Mouse (Mus musculus) adrenal gland, adult 18-20 months (tissue): ENCODE results near the gene Dhtkd1. TPM values are rescaled to one million over a fixed set of nuclear protein-coding genes. Genes with fewer than 3 reads are reported as not detected.

Source experiments
- DNase-seq, 2 experiments: peaks; one replicate each; pipeline ENCODE4 v3.0.0; 2021 to 2022; ENCODE audit warnings: low spot score in 2 of 2
- total RNA-seq, 2 experiments: library from RNA; stranded (reverse); gene quantifications; 1 replicate in 1 of 2; 2 replicates in 1 of 2; pipeline ENCODE4 v1.2.3; 2021

The Dhtkd1 gene
- total RNA-seq, 2 experiments from 2014 or later: 6.6 to 13.1 TPM

DNA sequence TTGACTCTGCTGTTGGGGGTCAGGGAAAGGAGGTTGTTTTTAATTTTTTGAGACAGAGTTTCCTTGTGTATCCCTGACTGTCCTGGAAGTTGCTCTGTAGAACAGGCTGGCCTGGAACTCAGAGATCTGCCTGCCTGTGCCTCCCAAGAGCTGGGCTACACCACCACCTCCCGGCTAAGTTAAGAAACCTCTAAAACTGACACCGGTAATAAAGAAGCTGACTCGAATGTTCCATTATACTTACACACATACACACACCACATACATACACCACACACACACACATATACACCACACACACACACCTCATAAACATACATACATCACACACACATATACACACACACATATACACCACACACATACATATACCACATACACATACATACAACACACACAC is 7.7 kb downstream of the Dhtkd1 start:
- DNase-seq: no peak

DNA sequence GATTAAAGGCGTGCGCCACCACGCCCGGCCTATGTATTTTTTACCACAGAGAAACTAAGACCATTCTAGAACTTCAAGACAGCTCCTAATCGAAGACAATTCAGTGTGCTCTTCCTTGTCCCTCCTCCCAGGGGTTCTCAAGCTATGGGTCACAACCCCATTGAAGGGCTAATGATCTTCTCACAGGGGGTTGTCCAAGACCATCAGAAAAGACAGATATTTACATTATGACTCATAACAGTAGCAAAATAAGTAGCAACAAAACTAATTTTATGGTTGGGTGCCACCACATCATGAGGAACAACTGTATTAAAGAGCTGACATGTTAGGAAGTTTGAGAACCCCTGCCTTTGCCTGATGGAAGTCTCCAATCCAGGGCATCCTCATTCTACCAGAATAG is 10.7 kb downstream of the Dhtkd1 start:
- no peak for DNase-seq

DNA sequence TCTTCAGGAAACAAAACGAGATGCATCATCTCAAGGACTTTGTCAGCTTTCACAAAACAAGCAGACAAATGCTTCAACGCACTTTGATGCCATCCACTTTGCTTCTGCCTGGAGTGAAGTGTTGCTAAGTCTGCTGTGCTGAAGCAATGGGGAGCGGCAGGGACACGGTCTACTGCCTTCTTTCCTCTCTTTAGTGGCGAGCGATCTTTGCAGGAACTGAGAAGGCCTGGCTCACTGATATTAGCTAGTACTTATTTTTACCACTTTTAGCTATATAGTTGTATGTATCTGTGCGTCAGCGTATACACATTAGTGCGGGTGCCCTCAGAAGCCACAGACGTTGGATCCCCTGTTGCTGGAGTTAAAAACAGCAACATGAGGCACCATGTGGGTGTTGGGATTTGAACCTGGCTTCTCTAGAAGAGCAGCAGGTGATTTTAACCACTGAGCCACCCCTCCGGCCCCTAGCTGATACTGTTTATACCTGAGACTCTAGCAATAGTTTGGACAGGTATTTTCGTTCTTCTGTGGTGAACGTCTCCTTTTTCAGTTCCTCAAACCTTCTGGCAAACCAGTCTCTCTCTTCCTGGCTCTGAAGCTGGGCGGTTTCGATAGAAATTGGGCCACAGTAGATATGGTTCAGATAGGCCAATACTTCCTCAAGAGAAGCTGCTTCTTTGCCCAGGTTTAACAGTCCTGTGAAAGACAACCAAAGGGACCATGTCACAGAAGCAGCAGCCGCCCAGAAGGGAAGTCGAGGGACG is 12.1 kb downstream of the Dhtkd1 start:
- no peak for DNase-seq

DNA sequence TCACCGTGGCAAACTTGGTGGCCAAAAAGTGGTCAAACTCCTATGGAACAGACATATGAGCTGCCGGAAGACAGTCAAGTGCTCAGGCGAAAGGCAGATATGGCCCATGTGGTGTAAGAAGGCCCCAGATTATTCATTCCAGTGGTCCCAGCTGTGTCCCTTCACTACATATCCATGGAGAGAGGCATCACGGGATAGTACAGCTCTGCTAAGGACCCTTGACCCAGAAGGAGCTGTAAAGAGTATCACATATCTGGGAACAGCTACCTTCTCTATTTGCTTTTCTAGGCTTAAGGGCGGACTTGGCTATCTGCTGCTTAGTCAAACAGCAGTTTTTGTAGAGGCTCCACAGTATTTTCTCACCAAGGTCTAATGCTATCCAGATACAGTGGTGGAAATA is 12.8 kb downstream of the Dhtkd1 start:
- DNase-seq: no peak

DNA sequence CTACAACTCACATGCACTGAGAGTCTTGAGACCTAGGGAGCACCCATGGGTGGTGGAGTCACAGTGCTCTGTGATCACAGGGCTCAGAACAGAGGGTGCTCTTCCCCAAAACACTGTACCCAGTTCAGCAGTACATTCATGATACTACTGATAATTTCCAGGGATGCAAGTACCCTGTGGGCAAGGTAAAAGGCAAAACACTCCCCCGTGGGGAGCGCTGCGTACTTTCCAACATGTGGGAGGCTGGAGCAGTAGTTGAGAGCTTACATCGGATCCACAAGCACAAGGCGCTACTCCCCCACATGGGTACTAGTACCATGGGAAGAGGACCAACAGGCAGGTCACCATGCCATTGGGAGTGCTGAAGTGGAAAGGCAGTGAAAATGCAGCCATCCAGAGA is 15.1 kb downstream of the Dhtkd1 start:
- DNase-seq: no peak

DNA sequence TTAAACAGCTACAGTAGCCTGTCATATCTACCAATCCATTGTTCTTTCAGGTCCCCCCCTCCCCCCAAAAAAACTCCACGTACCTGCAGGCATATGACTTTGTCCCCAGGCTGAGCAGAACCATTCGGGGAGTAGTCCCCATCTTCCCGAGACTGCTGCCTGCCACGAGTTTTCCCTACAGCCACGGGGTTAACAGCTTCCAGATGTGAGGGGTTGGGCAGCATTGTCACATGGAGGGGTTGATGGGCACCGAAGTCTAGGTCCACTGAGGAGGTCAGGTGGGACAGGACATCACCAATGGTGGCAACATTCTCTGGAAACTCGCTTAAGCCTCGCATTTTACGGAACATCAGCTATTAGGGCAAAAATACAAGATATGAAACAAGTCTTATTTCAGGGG is 18.8 kb downstream of the Dhtkd1 start:
- no peak for DNase-seq

DNA sequence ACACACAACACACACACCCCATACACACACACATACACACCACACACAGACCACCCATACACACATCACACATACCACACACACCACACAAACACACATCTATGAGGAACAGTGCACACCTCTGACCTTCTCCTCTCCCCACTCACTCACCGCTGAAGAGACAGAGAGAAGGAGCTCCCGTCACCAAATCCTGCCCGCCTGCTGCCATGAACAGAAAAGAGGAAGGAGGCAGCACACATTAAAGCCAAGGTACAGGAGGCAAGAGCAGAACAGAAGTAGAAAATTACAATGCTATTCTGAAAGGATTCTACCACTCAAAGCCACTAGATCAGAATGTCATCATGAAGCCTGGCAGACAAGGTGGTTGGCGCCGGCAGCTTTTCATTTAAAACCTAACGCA is 19.8 kb downstream of the Dhtkd1 start:
- DNase-seq: no peak

DNA sequence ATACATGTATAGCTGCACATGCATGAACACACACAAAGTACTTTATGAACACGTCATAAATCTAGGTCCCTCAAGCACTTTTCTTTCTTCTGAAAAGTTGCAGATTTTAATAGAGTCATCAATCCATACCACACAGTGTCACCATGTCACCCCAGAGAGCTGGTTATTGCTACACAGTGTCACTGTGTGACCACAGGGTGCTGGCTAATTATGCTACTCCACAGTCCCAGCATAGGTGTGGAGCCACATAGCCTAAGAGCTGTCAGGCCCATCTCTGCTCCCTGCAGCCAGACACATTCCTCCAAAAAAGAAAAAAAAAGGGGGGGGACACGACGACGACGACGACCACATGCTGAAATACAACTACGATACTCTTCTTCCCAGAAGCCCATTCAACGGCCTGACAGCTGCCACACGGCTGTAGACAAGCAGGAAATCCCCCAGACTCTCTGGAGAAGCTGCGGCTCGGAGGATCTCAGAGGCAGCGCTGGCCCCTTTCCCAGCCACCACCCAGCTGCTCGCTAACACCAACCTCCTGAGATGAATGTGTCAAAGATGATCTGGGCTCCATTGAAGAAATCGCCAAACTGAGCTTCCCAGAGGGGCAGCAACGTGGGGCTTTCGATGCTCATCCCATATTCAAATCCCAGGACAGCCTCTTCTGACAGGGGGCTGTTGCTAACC is 31.2 kb downstream of the Dhtkd1 start:
- DNase-seq: no peak

DNA sequence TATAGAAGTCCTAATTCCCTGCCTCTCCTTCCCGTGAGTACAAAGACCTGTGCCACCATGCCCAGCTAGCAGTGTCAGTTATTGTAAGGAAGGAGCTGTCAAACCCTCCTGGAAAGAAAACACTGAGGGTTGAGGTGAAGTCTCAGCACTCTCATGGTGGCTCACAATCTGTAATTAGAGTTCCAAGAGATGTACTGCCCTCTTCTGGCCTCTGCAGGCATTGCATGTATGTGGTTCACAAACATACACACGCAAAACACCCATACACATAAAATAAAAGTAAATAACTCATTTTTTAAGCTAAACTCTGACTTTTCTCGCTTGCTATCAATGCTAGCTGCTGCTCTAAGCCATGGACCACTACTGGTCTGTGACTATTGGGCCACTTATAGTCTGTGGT is 36.0 kb downstream of the Dhtkd1 start:
- peak; percentile 36 to 52 for DNase-seq

DNA sequence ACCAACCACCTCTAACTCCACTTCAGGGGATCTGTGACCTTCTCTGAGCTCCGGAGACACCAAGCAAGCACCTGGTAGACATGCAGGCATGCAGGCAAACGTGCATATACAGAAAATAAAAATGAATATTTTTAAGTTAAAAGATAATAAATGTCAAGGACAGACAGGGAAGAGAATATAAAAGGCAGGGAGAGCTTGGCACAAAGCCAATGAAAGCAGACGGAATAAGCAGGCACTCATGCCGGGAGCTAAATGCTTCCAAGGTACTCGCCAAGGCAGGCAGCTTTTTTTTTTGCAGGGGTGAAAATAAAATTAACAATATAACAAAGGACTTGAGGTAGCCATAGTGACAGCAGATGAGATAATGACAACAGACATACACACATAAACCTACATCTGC is 36.5 kb downstream of the Dhtkd1 start:
- peak; percentile 29 to 48 for DNase-seq

DNA sequence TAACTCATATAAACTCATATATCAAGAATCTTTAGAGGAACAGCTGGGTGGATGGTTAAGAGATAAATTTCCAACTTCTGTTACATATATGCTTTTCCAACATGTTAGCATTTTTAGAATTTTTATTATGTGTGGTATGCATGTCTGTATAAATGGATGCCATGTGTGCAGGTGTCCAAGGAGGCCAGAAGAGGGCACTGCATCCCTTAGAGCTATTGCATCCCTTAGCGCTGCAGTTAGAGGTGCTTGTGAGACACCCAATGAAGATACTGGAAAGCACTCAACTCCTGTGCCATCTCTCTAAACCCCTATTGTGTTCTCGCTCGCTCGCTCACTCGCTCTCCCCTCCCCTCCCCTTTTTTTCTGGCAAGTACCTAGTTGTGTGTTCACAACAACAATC is 42.4 kb downstream of the Dhtkd1 start:
- DNase-seq: no peak

DNA sequence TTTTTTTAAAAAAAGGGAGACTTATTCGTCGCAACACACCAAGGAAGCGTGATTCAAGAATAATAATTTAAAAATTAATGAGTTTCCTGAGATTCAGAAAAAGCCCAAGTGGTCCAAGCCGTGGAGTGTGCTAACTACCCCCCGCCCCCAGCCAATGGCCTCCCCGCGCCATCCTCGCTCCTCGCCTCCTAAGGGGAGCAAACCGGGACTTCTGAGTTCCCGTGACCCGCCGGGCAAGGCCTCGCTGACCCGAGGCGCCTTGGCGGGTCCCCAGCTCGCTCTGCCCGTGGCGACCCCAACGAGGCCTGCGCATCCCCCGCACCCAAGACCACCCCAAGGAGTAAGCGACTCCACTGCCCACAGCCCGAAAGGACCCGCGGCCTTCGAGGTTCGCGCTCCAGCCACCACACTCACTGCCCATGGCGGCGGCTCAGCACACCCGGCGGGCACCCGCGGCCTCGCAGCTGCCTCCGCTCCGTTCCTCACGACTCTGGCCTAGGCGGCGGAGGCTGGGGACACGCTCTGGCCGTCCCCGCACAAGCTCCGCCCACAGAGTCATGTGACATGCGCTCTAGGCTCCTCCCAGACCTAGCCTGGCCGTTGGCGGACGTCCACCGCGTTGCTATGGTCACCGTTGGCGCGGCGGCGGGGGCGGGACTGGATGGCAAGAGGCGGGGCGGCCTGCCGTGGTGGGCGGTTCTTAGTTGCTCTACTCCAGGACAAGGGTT is 47.6 kb downstream of the Dhtkd1 start, which contains the start of gene Sec61a2:
TSS of gene Sec61a2 (minus strand) at position 590 of the 728 bp plus-strand sequence.
- DNase-seq: peak; percentile 100

DNA sequence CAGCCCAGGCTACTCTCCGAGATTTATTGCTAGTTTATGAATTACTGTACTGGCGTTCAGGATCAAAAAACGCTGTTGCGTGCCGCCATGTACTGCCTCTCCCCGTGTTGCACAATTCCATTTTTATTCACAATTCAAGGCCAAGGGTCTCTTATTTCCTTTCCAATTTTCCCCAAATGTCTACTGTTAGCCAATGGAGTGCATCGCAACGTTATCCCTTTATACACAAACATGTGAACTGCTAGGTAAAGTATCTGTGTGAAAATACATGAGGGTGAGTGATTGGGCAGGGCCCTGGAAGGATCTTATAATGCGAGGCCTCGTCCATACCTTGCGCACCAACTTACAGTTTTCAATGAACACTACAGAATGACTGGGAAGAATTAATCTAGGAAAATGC is 48.3 kb downstream of the Dhtkd1 start:
- no peak for DNase-seq

DNA sequence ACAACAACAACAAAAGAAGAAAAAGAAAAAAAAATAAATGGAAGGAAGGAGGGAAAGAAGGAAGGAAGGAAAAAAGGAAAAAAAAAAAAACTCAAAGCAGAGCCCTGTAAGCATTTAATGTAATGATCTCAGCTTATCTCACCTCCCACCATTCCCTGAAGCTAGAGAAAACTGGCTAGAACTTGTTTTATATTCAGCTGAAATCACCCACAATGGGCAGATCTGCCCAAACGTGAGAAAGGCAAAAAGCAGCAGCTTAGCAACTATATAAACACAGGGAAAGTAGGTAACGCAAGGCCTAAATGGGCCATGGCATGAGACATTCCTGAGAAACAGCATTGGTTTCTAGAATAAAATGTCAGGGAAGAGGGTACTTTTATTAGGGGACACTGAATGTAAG is 53.2 kb downstream of the Dhtkd1 start:
- DNase-seq: no peak

DNA sequence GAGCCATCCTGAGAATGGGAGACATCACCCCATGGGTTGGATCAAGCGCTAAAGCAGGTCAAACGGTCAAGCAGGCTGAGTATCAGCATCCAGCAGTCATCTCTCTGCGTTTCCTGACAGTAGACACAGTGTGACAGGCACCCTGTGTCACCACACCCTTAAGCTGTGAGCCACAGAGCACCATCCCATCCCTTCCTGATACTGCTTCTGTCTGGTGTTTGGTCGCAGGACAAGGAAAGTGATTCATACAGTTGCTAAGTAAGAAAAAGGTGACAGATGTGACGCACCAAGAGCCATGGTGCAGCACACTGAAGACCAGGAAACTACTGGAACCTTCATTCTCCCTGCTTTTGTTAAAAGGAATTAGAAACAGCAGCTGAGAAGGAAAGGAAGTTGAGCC is 53.7 kb downstream of the Dhtkd1 start:
- no peak for DNase-seq

DNA sequence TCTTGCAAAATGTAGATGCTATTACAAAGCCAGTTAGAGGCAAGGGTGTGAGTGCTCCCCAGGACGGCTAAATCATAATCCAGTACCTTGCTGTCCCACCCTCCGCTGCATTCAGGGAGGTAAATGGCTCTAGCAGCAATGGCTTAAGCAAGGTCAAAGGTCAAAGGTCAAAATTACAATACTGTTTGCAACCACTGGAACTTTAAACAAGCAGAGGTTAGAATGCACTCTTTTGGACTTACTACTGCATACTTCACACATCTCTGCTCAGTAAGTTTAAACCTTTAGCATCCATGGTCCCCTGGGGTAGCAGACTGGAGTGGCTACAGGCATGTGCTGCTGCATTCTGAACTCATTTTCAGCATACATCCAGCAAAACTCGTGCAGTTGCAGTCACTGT is 65.1 kb downstream of the Dhtkd1 start:
- DNase-seq: no peak

DNA sequence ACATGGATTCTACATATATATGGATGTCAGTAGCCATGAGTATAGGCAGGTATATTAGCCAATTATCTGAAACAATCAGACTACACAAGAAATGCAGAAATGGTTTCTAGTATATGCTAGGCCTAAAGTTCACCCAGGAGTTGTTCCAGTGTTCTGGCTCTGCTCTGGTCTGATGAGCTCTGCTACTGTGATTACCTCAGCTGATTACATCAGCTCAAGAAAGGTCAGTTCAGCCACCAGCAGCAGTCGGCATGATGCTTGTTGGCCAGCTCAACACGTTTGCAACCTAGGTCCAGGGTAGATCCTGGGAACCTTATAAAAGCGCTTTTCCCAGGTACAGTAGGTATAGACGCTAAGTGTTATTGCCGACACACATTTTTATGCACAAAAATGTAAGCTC is 72.8 kb downstream of the Dhtkd1 start:
- DNase-seq: no peak

DNA sequence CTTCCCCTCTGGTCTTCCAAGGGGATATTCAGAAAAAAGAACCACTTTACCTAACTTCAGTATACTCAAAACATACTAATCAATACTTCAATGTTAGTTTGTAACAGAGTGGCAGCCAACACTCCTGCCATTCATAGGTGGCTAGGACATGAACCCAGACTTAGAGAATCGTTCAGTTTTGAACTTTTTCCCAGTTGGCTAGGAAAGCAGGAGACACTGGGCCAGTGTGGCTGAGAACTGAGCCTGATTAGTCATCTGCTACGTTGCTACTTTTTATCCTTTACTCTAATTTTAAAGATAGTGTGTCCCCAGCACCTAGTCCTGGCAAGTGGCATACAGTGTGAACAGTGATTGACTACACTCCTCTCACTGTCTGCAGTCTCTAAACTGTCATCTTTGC is 74.9 kb downstream of the Dhtkd1 start:
- DNase-seq: no peak

DNA sequence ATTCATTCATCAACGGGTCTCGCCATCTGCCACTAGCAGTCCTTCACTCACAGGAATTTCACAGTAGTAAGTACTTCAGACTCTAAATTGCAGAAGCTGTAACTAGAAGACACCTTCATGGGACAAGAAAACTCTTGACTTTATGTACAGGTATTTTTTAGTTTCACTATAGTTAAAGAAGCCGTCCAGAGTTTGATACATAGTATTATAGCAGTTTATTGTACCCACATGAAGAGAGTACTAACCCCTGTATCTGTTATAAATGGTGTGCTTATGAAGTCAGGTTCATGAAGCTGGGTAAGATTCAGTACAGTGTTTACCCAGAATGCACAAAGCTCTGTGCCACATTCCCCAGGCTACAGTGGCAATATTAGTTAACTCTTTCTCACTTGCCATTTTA is 79.8 kb downstream of the Dhtkd1 start, which contains the start of gene Gm13199:
TSS of gene Gm13199 (minus strand) at position 101 of the 400 bp plus-strand sequence.
- DNase-seq: no peak

DNA sequence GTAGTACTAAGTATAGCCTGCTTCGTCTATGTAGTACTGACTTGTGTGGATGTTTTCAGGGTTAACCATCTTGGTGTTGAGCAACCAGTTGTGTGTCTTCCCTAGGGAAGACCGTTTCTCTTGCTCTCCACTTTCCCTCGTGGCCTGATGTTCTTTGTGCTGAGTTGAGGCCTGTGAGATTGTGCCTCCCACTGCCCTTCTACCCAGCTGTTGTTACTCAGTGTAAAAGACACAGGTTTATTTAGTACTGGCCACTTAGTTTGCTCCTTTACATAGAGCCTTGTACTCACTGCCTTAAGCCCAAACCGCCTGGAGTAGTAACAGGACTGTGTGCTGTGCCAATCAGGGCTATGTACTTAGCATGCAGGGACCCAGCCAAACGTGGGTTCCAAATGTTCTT is 90.7 kb downstream of the Dhtkd1 start:
- no peak for DNase-seq

DNA sequence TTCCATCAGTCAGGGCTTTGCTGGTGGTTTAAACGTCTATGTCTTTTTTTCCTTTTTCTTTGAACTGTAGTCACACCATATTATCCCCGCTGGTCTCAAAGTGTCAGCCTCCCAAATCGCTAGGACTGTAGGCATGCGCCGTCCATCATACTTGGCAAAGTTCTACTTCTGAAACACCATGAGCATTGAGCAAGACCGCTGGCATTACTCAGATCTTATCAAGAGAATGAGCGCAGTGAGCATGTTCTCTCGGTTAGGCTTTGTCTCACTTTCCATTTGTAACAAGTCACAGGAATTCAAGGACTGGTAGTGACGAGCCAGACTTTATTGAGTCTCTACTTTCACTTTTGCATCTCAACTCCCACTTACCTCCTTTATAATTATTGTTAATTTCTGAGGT is 91.5 kb downstream of the Dhtkd1 start:
- DNase-seq: peak in 1 of 2 experiments; percentile 19
